Mouse (Mus musculus) embryo, embryonic 11 days (tissue): ENCODE measurements around the gene Eps8l1.
A peak's percentile ranks its signal among the peaks of the same experiment; 100 is the strongest.

Experiments
- DNase-seq: peaks from one replicate; pipeline ENCODE4 v3.0.0-alpha.2; 2015

Eps8l1 gene

DNA sequence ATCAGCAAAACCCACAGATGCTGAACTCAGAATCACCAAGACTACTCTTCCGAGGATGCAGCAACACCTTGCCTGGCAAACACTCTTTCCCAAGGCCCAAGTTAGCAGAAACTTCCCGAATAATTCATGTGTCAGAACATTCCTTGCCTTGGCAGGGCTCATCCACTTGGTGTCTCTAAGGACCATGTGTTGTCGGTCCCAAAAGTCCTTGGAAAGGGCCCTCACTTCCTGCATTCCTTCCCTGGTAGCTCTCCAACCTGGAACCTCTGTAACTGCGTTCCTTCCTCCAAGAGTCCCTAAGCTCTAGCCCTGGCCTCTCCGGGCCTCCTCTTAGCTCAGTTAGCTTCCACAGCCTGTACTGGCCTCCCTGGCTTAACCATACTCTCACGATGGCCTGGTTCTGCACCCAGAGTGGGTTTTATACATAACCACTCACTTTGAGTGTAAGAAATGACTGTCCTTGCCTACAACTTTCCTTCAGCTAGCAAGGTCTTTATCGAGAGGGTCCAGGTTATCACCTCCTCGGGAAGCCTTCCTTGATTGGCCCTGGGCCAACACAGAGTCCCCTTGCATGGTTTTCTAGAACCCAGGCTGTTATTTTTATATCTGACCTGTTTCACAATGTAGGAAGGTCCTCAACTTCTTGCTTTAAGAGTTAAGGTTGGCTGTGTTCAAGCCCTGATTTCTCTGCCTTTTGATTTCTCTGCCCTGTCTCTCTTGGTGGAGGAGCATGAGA, 51.2 kb downstream of the Eps8l1 start:
- no peak for DNase-seq

- peak; percentile 68 for DNase-seq
Observed at GRCm38 (mm10) chr7:4513236-4513635, 52.8 kb downstream of the Eps8l1 start.

DNA sequence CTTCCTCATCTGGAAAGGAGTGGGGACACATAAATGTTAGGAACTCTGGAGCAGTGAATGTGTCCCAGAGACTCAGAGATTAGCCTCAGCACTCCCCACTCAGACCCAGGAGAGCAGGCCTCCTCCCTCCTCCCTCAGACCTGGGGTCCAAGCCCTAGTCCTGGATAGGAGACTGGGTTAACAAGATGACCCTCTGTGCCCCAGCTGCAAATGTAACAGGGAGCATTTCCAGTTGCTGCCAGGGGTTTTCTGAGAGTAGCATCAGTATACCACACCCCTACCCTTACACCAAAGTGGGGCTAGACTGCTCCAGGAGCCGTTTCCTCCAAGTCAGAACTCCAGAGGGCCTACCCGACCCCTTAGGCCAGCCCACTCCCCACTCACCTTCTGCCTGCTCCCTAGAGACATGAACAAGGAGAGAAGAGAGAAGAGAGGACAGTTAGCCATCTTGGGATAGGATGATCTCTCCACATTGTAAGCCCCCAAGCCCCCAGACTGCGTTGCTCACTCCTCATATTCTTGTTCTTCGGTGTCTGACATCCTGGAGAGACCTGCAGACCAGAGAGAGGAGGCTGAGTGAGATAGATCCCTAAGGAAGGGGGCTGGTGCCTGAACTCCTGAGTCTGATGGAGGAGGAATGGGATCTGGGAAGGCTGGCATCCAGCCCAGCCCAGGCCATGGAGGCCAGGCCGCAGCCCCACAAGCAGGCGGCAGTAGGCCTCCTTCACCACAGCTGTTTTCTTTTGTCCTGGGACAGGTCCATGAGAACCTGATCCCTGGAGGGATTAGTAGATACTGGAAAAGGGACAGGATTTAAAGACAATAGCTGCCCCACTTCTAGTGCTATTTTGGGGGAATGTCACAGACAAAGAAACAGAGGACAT, 53.6 kb downstream of the Eps8l1 start:
- DNase-seq, result no peak

DNA sequence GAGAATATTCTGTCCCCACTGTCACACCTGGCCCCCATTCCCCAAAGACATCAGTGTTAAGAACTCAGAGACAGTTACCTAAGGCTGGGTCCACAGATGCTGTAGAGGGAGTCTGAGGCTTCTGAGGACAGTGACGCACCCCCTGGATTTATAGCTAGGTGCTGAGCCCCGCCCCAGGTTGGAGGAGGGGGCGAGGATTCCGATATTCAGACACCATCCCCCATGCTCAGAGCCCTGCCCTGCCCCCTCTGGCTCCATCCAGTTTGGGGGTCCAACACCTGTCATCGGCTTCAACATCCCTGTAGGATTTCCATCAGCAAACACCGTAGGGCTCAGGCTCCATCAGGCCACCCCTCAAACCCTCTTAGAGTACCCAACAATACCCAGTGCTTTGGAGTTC, 55.4 kb downstream of the Eps8l1 start:
- DNase-seq, result no peak

- peak; percentile 60 for DNase-seq
Observed at GRCm38 (mm10) chr7:4516332-4517050, 56.0 kb downstream of the Eps8l1 start, which contains the start of gene Tnnt1. Tnnt1 (minus strand) TSS chr7:4516382.

GRCm38 (mm10) chr7:4518487-4518886, 58.0 kb downstream of the Eps8l1 start:
- no peak for DNase-seq

- peak; percentile 44 for DNase-seq
Observed at GRCm38 (mm10) chr7:4521231-4522003, 60.9 kb downstream of the Eps8l1 start.

GRCm38 (mm10) chr7:4522292-4522691, 61.8 kb downstream of the Eps8l1 start:
- no peak for DNase-seq

DNA sequence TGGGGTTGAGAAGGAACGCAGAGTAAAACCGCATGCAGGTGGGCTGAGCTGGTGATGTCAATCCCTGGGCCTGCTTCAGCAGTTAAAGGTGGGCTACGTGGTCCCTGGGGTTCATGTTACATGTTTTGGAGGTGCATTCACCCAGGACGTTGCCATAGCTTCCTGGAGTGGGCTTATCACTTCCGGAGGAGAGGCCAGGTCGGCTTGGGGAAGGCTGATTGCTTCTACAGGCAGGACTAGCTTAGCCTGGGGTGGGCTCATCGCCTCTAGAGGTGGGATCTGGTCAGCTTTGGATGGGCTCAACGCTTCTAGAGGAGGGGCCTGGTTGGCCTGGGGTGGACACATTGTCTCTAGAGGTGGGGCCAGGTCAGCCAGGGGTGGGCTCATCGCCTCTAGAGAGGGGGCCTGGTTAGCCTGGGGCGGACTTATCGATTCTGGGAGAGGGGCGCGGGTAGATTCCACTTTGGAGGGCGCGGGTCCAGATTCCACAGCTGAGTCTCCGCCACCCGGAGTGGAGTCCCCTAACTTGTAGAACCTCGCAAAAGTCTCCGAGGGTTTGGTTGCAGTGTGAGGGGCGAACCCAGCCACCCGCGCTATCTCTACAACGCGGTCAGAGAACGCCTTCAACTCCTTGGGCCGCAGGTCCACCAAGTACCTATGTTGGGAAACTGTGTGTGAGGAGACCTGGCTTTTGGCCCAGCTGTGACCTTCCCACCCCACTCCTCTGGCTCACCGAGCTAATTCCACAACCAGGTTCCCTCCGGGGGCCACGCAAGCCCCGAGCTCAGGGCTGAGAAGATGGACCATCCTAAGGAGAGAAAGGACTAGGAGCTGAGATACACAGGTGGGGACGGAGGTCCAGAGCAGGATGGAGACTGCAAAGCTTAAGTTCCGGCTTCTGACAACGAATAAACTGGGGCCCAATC, 63.0 kb downstream of the Eps8l1 start:
- DNase-seq, result no peak

DNA sequence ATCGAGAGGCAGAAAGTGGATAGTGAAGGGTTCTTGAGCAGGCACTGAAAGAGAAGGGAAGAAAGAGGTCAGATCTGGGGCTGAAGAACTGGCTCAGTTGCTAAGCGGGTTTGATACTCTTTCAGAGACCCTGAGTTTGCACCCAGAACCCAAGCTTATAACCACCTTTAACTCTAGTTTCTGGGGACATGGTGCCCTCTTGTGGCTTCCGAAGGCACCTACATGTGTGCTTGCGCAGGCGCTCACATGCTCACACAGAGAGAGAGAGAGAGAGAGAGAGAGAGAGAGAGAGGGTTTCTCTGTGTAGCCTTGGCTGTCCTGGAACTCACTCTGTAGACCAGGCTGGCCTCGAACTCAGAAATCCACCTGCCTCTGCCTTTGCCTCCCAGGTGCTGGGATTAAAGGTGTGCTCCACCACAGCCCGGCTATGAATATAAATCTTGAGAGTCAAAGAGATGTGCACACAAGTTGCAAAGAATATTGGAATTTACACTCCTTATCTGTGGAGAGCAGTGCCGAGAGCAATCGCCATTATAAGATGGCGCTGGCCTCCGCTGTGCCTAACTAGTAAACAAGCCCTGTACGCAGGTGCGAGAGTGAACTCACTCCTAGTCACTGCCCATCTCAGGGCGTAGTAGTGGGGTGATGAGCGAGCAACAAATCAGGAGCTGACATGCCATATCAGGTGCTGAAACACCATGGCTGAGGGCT, 63.9 kb downstream of the Eps8l1 start, which contains the start of gene Tnni3:
Gene Tnni3 (minus strand): TSS at position 18 of the 711 bp plus-strand sequence.
- DNase-seq, result peak; percentile 79

DNA sequence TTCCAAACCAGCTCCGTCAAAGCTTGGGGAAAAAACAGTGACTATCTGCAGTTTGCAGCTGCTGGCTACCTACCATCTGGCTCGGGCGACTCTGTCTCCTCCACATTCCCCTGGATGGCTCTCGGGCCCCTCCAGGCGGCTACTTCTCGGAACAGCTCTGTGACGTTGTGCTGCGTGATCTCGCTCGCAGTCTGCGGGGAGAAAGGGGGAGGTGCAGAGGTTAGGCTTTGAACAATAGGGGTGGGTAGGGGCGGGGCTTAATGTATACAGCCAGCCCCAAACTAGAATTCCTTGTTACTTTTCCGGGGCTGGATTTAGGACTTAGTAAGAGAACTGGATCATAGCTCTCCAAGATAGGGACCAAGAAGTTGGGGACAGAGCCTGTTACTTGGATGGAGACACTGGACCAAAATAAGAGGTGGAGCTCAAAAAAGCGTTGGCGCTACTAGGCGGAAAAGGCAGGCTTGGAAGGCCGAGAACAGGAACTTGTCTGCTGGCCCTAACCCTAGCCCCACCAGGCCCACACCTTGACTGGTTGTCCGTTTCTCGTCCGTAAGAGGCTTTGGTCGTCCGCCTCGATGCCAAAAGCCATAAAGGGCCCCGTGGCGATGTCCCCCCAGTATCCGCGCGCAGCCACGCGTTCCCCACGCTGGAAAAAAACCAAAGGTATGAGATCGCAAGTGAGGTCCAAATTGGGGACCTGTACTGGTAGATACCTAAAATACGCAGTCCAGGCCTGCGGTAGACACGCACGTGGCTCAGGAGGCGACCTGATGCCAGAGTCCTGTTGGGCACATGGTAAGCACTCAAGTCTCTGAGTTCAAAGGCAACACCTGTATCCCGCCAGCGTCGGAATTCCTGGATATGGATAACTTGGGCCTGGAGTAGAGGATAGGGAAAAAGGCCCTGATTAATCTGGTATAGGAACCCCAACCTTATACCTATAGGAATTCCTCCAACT, 66.1 kb downstream of the Eps8l1 start:
- DNase-seq, result peak; percentile 95

GRCm38 (mm10) chr7:4527302-4527689, 66.8 kb downstream of the Eps8l1 start:
- DNase-seq, result no peak
